Comparison of ENCODE assay signal across 13 mouse cellular contexts in genomic region chr5:114407269-114407668, GRCm38 (mm10). TPM values are rescaled to one million over a fixed set of nuclear protein-coding genes. Genes with fewer than 3 reads are reported as not detected.
DNase-seq lines count a peak whose midpoint lies in the region; ATAC-seq and TF ChIP-seq lines count a peak whose summit lies in the region.
"Had no signal": no experiment of that assay in that cellular context is flagged by ENCODE, and none has a peak within 500 bp of the region (broad histone marks: within the 10 kb centered on the region; RNA-seq: fewer than 3 reads in every experiment).

No protein-coding gene starts in this region.

- peaks cover 100% of the 10 kb centered on the region for H3K36me3 ChIP-seq in embryonic facial prominence, embryonic 14.5 days (ENCODE audit: control insufficient read depth, insufficient read depth, low read length)
- peaks cover 100% of the 10 kb centered on the region for H3K36me3 ChIP-seq in embryonic facial prominence, embryonic 10.5 days (replicated peaks)
- H3K36me3 ChIP-seq in limb, embryonic 10.5 days, result peaks cover 100% of the 10 kb centered on the region
- peaks cover 93% of the 10 kb centered on the region for H3K36me3 ChIP-seq in liver, postnatal 0 days (replicated peaks; ENCODE audit: insufficient read depth, low read length)

- POLR2A ChIA-PET in Patski (lab: Charles Lee), result interaction anchor here (0.9 to 2.7 kb wide), 4 partner anchors 11 to 28 kb away, joined by 3 to 9 read pairs (median 4); no protein-coding TSS in a partner anchor

- H3K27ac ChIP-seq in embryonic facial prominence, embryonic 14.5 days (replicated peaks; ENCODE audit: low read depth, low read length), result no peak overlapping the region
- H3K27ac ChIP-seq in embryonic facial prominence, embryonic 10.5 days (replicated peaks), result no peak overlapping the region
- no peak overlapping the region for H3K27ac ChIP-seq in limb, embryonic 10.5 days
- no peak overlapping the region for H3K27ac ChIP-seq in liver, postnatal 0 days (ENCODE audit: low read depth)
- H3K27ac ChIP-seq: heart, embryonic 13.5 days; intestine, embryonic 15.5 days had no signal

- no peak overlapping the region for H3K4me2 ChIP-seq in embryonic facial prominence, embryonic 14.5 days (ENCODE audit: low read depth, low read length)
- no peak overlapping the region for H3K4me2 ChIP-seq in liver, postnatal 0 days (ENCODE audit: low read depth, low read length)
- H3K4me2 ChIP-seq: heart, embryonic 13.5 days; intestine, embryonic 15.5 days had no signal

- CTCF ChIA-PET in Patski (lab: Charles Lee), result interaction anchor here (1.0 to 2.5 kb wide), 5 partner anchors 11 to 37 kb away, joined by 3 to 10 read pairs (median 6); no protein-coding TSS in a partner anchor

- in situ Hi-C loops in Patski (cut with MboI; ENCODE audit: low pct_unique_long_range_greater_than_20kb), result no loop called here

- H3K4me3 ChIP-seq in embryonic facial prominence, embryonic 14.5 days (ENCODE audit: low read depth, low read length), result no peak overlapping the region
- no peak overlapping the region for H3K4me3 ChIP-seq in embryonic facial prominence, embryonic 10.5 days
- no peak overlapping the region for H3K4me3 ChIP-seq in limb, embryonic 10.5 days
- H3K4me3 ChIP-seq in liver, postnatal 0 days (ENCODE audit: low read depth, low read length), result no peak overlapping the region
- H3K4me3 ChIP-seq: heart, embryonic 13.5 days; intestine, embryonic 15.5 days had no signal

- no peak for TF ChIP-seq EP300 in liver, postnatal 0 days (IDR thresholded peaks at IDR 0.05; ENCODE audit: low read depth)

- DNase-seq in embryonic facial prominence, embryonic 14.5 days (ENCODE audit: low spot score), result peak; percentile 52
- DNase-seq in embryonic facial prominence, embryonic 10.5 days (ENCODE audit: low spot score), result no peak
- DNase-seq in 3T3-L1 (ENCODE audit: low read depth, low spot score), result peak; percentile 84
- DNase-seq in Patski (ENCODE audit: low read depth, low spot score), result no peak
- peak; percentile 39 for DNase-seq in cerebellum, adult 9-10 months
- no peak for DNase-seq in limb, embryonic 10.5 days (ENCODE audit: low spot score)
- DNase-seq in ovary, postnatal 36 days (ENCODE audit: low spot score), result no peak
- DNase-seq in liver, postnatal 0 days, result no peak
- DNase-seq: kidney, postnatal 10 days; layer of hippocampus, adult 9-11 months; right cerebral cortex, adult 18-20 months had no signal

- WGBS in embryonic facial prominence, embryonic 14.5 days, result 76% methylated on average over 10 of the region's 10 CpGs
- 90% methylated on average over 10 of the region's 10 CpGs for WGBS in embryonic facial prominence, embryonic 10.5 days
- WGBS in limb, embryonic 10.5 days, result 91% methylated on average over 10 of the region's 10 CpGs
- 81% methylated on average over 10 of the region's 10 CpGs for WGBS in liver, postnatal 0 days (ENCODE audit: insufficient replicate concordance)

- no peak for TF ChIP-seq CTCF in Patski (IDR thresholded peaks at IDR 0.05)
- TF ChIP-seq CTCF in liver, postnatal 0 days (IDR thresholded peaks at IDR 0.05; ENCODE audit: low read depth), result no peak

- ATAC-seq in embryonic facial prominence, embryonic 14.5 days (ENCODE audit: low read depth), result peak; percentile 9; the same call in 1 of the 2 replicates
- peak; percentile 22 for ATAC-seq in Patski
- no peak for ATAC-seq in liver, postnatal 0 days
- ATAC-seq: intestine, embryonic 15.5 days had no signal

- no peaks in the 10 kb centered on the region for H3K9me3 ChIP-seq in embryonic facial prominence, embryonic 14.5 days (ENCODE audit: control insufficient read depth, low read length)
- no peaks in the 10 kb centered on the region for H3K9me3 ChIP-seq in embryonic facial prominence, embryonic 10.5 days
- no peaks in the 10 kb centered on the region for H3K9me3 ChIP-seq in limb, embryonic 10.5 days (replicated peaks)
- no peaks in the 10 kb centered on the region for H3K9me3 ChIP-seq in liver, postnatal 0 days (ENCODE audit: low read length)
- H3K9me3 ChIP-seq: heart, embryonic 13.5 days; intestine, embryonic 15.5 days had no signal

- no peaks in the 10 kb centered on the region for H3K27me3 ChIP-seq in embryonic facial prominence, embryonic 14.5 days (replicated peaks; ENCODE audit: control insufficient read depth, insufficient read depth, low read length)
- no peaks in the 10 kb centered on the region for H3K27me3 ChIP-seq in embryonic facial prominence, embryonic 10.5 days (replicated peaks; ENCODE audit: low read depth, poor library complexity, severe bottlenecking)
- no peaks in the 10 kb centered on the region for H3K27me3 ChIP-seq in Patski
- H3K27me3 ChIP-seq in limb, embryonic 10.5 days (ENCODE audit: low read depth, poor library complexity, severe bottlenecking), result no peaks in the 10 kb centered on the region
- H3K27me3 ChIP-seq in liver, postnatal 0 days (ENCODE audit: insufficient read depth, low read length), result no peaks in the 10 kb centered on the region
- H3K27me3 ChIP-seq: heart, embryonic 13.5 days; intestine, embryonic 15.5 days had no signal

- H3K9ac ChIP-seq in embryonic facial prominence, embryonic 14.5 days (ENCODE audit: low read depth, low read length), result no peak overlapping the region
- no peak overlapping the region for H3K9ac ChIP-seq in liver, postnatal 0 days (replicated peaks)
- H3K9ac ChIP-seq: heart, embryonic 13.5 days; intestine, embryonic 15.5 days had no signal

- no peaks in the 10 kb centered on the region for H3K4me1 ChIP-seq in embryonic facial prominence, embryonic 14.5 days (ENCODE audit: control insufficient read depth, insufficient read depth, low read length)
- peaks cover 1% of the 10 kb centered on the region; the same call in 1 of the 2 replicates for H3K4me1 ChIP-seq in embryonic facial prominence, embryonic 10.5 days
- H3K4me1 ChIP-seq in limb, embryonic 10.5 days, result no peaks in the 10 kb centered on the region
- H3K4me1 ChIP-seq in liver, postnatal 0 days (ENCODE audit: insufficient read depth), result no peaks in the 10 kb centered on the region

RNA-seq across cellular contexts. Expression of gene Ube3b, which starts 26.9 kb away (rescaled TPM):
- polyA plus RNA-seq in embryonic facial prominence, embryonic 14.5 days (2014; fragmentation: Nextera tagmentation; extraction: Ambion mirVana), result 44.5 and 47.5 TPM in 2 replicates
- 54.3 and 54.8 TPM in 2 replicates for polyA plus RNA-seq in embryonic facial prominence, embryonic 10.5 days (2016; fragmentation: Nextera tagmentation; extraction: Ambion mirVana)
- polyA plus RNA-seq in Patski (2021), result 98.6 TPM
- polyA plus RNA-seq in limb, embryonic 10.5 days (2016; fragmentation: Nextera tagmentation; extraction: Ambion mirVana), result 54.5 and 59.5 TPM in 2 replicates
- polyA plus RNA-seq in liver, postnatal 0 days (2015; fragmentation: Nextera tagmentation; extraction: Ambion mirVana), result 11.1 and 11.3 TPM in 2 replicates

RNA-seq across cellular contexts. Expression of gene Kctd10, which starts 27.0 kb away (rescaled TPM):
- polyA plus RNA-seq in embryonic facial prominence, embryonic 14.5 days (2014; fragmentation: Nextera tagmentation; extraction: Ambion mirVana), result 111 and 115 TPM in 2 replicates
- 112 and 116 TPM in 2 replicates for polyA plus RNA-seq in embryonic facial prominence, embryonic 10.5 days (2016; fragmentation: Nextera tagmentation; extraction: Ambion mirVana)
- 98.6 TPM for polyA plus RNA-seq in Patski (2021)
- polyA plus RNA-seq in limb, embryonic 10.5 days (2016; fragmentation: Nextera tagmentation; extraction: Ambion mirVana), result 99.9 and 103 TPM in 2 replicates
- polyA plus RNA-seq in liver, postnatal 0 days (2015; fragmentation: Nextera tagmentation; extraction: Ambion mirVana), result 16.4 and 17.4 TPM in 2 replicates

RNA-seq across cellular contexts. Expression of gene Mmab, which starts 36.6 kb away (rescaled TPM):
- polyA plus RNA-seq in embryonic facial prominence, embryonic 14.5 days (2014; fragmentation: Nextera tagmentation; extraction: Ambion mirVana), result 26.1 and 30.8 TPM in 2 replicates
- 33.2 and 34.4 TPM in 2 replicates for polyA plus RNA-seq in embryonic facial prominence, embryonic 10.5 days (2016; fragmentation: Nextera tagmentation; extraction: Ambion mirVana)
- 37.0 TPM for polyA plus RNA-seq in Patski (2021)
- polyA plus RNA-seq in limb, embryonic 10.5 days (2016; fragmentation: Nextera tagmentation; extraction: Ambion mirVana), result 29.3 and 34.7 TPM in 2 replicates
- polyA plus RNA-seq in liver, postnatal 0 days (2015; fragmentation: Nextera tagmentation; extraction: Ambion mirVana), result 3.8 and 4.5 TPM in 2 replicates

RNA-seq across cellular contexts. Expression of gene Mvk, which starts 36.8 kb away (rescaled TPM):
- 42.6 and 48.2 TPM in 2 replicates for polyA plus RNA-seq in embryonic facial prominence, embryonic 14.5 days (2014; fragmentation: Nextera tagmentation; extraction: Ambion mirVana)
- polyA plus RNA-seq in embryonic facial prominence, embryonic 10.5 days (2016; fragmentation: Nextera tagmentation; extraction: Ambion mirVana), result 54.9 and 55.0 TPM in 2 replicates
- polyA plus RNA-seq in Patski (2021), result 28.4 TPM
- 50.6 and 55.2 TPM in 2 replicates for polyA plus RNA-seq in limb, embryonic 10.5 days (2016; fragmentation: Nextera tagmentation; extraction: Ambion mirVana)
- 9.4 and 10.7 TPM in 2 replicates for polyA plus RNA-seq in liver, postnatal 0 days (2015; fragmentation: Nextera tagmentation; extraction: Ambion mirVana)

Comparison
In these comparisons a context has a peak if more than half of its experiments do, and no peak if none do; other contexts are left out.
1. DNase-seq: peak in embryonic facial prominence, embryonic 14.5 days (single experiment), 3T3-L1 (single experiment) and cerebellum, adult 9-10 months (single experiment); none in embryonic facial prominence, embryonic 10.5 days (single experiment), Patski (single experiment), limb, embryonic 10.5 days (single experiment), ovary, postnatal 36 days (single experiment) and liver, postnatal 0 days (single experiment).